Mouse (Mus musculus): ENCODE measurements around the gene Larp1. TPM values are rescaled to one million over a fixed set of nuclear protein-coding genes. Genes with fewer than 3 reads are reported as not detected.
A peak's percentile ranks its signal among the peaks of the same experiment; 100 is the strongest.

The Larp1 gene
- polyA plus RNA-seq, 1 experiment from 2014 or later = 25.0 TPM

DNA sequence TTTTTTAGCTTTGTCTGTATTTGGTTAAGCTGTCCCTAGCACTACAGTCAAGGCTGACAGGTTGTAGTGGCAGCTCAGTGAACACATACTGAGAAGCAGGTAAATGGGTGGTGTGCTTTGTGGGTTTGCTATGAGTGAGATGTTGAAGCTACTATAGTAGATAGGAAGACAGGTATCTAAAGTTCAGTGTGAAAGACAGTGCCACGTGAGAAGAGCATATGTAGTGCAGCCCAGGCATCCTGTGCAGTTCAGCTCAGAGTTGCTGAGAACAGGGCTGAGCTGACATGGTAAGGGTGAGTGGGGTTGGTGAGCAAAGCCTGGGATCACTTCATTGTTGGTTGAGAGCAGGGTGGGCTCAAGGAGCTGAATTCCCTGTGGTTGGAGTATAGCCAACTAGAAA is 8.6 kb downstream of the Larp1 start:
- ATAC-seq (ENCODE audit: low FRiP score, low TSS enrichment) = no peak
- no peak overlapping the region for H3K4me3 ChIP-seq (ENCODE audit: low read length)
- no peaks in the 10 kb centered on the region for H3K27me3 ChIP-seq (ENCODE audit: control insufficient read depth, insufficient read depth, low read length)
- peak overlapping the region; percentile 20; the same call in 1 of the 2 replicates for H3K27ac ChIP-seq (ENCODE audit: low read depth, low read length)
- H3K9me3 ChIP-seq (ENCODE audit: control insufficient read depth, low read length) = no peaks in the 10 kb centered on the region
- H3K36me3 ChIP-seq (ENCODE audit: control insufficient read depth, insufficient read depth, low read length) = no peaks in the 10 kb centered on the region
- no peak overlapping the region for H3K4me2 ChIP-seq (replicated peaks; ENCODE audit: low read depth, low read length)
- 74% methylated on average over 1 of the region's 1 CpGs for WGBS
- H3K9ac ChIP-seq (ENCODE audit: low read depth, low read length) = no peak overlapping the region
- peaks cover 44% of the 10 kb centered on the region for H3K4me1 ChIP-seq (ENCODE audit: control insufficient read depth, insufficient read depth, low read length)

DNA sequence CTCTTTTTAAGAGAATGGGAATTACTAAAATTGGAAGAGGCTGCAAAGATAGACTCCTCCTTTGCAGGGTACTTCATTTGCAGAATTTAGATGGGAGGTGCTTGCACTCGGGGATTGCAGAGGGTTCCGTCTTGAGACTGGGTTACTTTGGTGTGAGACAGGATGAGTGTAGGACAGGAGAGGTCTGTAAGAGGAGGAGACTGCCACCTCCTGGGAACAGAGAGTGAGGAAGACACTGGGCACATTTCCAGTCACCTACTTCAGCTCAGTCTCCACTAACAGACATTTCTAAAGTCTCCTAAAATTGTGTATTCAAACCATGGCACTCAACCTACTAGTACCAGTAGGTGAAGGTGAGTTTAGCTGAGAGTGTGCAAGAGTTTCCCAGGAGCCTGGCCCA is 9.4 kb downstream of the Larp1 start:
- H3K4me3 ChIP-seq (ENCODE audit: low read length) = no peak overlapping the region
- ATAC-seq (ENCODE audit: low FRiP score, low TSS enrichment) = no peak
- H3K27ac ChIP-seq (ENCODE audit: low read depth, low read length) = no peak overlapping the region
- H3K4me2 ChIP-seq (replicated peaks; ENCODE audit: low read depth, low read length) = no peak overlapping the region
- no peaks in the 10 kb centered on the region for H3K27me3 ChIP-seq (ENCODE audit: control insufficient read depth, insufficient read depth, low read length)
- no peaks in the 10 kb centered on the region for H3K36me3 ChIP-seq (ENCODE audit: control insufficient read depth, insufficient read depth, low read length)
- WGBS = 60% methylated on average over 2 of the region's 2 CpGs
- no peak overlapping the region for H3K9ac ChIP-seq (ENCODE audit: low read depth, low read length)
- H3K4me1 ChIP-seq (ENCODE audit: control insufficient read depth, insufficient read depth, low read length) = peaks cover 44% of the 10 kb centered on the region
- no peaks in the 10 kb centered on the region for H3K9me3 ChIP-seq (ENCODE audit: control insufficient read depth, low read length)

DNA sequence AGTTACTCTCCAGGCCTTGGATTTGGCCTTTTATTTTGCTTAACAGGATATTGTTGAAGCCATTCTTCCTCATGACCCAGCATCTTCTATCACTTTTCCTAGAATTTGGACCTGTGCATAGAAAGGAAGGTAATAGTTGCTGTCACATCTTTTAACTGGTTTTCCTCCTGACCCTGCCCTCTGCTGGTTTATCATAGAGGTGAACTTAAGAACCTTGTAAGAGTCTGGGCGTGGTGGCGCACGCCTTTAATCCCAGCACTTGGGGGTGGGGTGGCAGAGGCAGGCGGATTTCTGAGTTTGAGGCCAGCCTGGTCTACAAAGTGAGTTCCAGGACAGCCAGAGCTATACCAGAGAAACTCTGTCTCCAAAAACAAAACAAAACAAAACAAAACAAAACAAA is 9.8 kb downstream of the Larp1 start:
- H3K9ac ChIP-seq (ENCODE audit: low read depth, low read length) = no peak overlapping the region
- H3K4me1 ChIP-seq (ENCODE audit: control insufficient read depth, insufficient read depth, low read length) = peaks cover 44% of the 10 kb centered on the region
- no peaks in the 10 kb centered on the region for H3K27me3 ChIP-seq (ENCODE audit: control insufficient read depth, insufficient read depth, low read length)
- H3K9me3 ChIP-seq (ENCODE audit: control insufficient read depth, low read length) = no peaks in the 10 kb centered on the region
- no peak overlapping the region for H3K4me2 ChIP-seq (replicated peaks; ENCODE audit: low read depth, low read length)
- ATAC-seq (ENCODE audit: low FRiP score, low TSS enrichment) = no peak
- H3K36me3 ChIP-seq (ENCODE audit: control insufficient read depth, insufficient read depth, low read length) = no peaks in the 10 kb centered on the region
- no peak overlapping the region for H3K27ac ChIP-seq (ENCODE audit: low read depth, low read length)
- 81% methylated on average over 4 of the region's 4 CpGs for WGBS
- H3K4me3 ChIP-seq (ENCODE audit: low read length) = no peak overlapping the region

DNA sequence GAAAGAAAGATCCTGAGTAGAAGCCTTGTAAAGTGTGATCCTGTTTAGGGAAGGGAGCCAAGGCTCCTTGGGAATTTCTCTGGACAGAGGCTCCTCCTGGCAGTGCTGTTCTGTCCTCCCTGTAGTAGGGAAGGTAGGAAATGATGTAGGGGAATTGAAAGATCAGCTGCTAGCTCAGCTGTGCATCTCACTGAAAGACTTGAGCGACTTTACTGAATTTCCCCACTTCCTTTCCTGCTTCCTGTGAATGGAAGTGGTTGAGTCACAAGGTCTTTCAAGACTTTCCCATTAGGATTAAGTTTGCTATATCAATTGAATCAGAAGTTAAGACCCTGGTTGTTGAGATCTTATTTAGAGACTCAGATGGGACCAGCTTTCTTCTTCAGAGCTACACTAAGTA is 12.2 kb downstream of the Larp1 start:
- 70% methylated on average over 1 of the region's 1 CpGs for WGBS
- no peak overlapping the region for H3K4me2 ChIP-seq (replicated peaks; ENCODE audit: low read depth, low read length)

DNA sequence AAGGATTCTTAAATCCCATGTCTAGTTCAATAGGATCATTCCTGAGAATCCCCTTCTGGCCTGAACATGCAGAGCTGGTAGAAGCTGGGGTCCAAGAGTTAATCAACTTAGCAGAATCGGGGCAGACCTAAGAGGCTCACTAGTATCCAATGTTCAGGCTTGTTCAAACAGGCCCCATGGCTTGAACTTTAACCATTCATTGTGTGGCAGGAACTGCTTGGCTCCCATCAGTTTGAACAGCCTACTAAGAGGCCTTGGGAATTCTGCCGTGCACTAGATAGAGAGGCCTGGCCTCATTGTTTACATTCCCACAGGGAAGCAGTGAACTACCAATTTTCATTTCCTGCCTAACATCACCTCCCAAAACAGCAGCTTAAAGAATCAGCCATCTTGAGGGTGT is 12.8 kb downstream of the Larp1 start:
- Histone ChIP-seq H3K36me3 (ENCODE audit: control insufficient read depth, insufficient read depth, low read length) (no peaks in the 10 kb centered on the region), H3K27ac (ENCODE audit: low read depth, low read length) (no peak overlapping the region), H3K4me3 (ENCODE audit: low read length) (no peak overlapping the region), H3K4me2 (replicated peaks; ENCODE audit: low read depth, low read length) (no peak overlapping the region), H3K4me1 (ENCODE audit: control insufficient read depth, insufficient read depth, low read length) (peaks cover 30% of the 10 kb centered on the region), H3K9me3 (ENCODE audit: control insufficient read depth, low read length) (no peaks in the 10 kb centered on the region), H3K27me3 (ENCODE audit: control insufficient read depth, insufficient read depth, low read length) (no peaks in the 10 kb centered on the region), H3K9ac (ENCODE audit: low read depth, low read length) (no peak overlapping the region)
- WGBS = 44% methylated on average over 2 of the region's 2 CpGs
- ATAC-seq (ENCODE audit: low FRiP score, low TSS enrichment) = no peak

More for the DNA sequence above, 12.2 kb downstream of the Larp1 start:
- Histone ChIP-seq H3K9me3 (ENCODE audit: control insufficient read depth, low read length) (no peaks in the 10 kb centered on the region), H3K4me3 (ENCODE audit: low read length) (no peak overlapping the region), H3K36me3 (ENCODE audit: control insufficient read depth, insufficient read depth, low read length) (no peaks in the 10 kb centered on the region), H3K4me1 (ENCODE audit: control insufficient read depth, insufficient read depth, low read length) (peaks cover 35% of the 10 kb centered on the region), H3K27me3 (ENCODE audit: control insufficient read depth, insufficient read depth, low read length) (no peaks in the 10 kb centered on the region), H3K9ac (ENCODE audit: low read depth, low read length) (no peak overlapping the region), H3K27ac (ENCODE audit: low read depth, low read length) (no peak overlapping the region)
- ATAC-seq (ENCODE audit: low FRiP score, low TSS enrichment) = no peak

DNA sequence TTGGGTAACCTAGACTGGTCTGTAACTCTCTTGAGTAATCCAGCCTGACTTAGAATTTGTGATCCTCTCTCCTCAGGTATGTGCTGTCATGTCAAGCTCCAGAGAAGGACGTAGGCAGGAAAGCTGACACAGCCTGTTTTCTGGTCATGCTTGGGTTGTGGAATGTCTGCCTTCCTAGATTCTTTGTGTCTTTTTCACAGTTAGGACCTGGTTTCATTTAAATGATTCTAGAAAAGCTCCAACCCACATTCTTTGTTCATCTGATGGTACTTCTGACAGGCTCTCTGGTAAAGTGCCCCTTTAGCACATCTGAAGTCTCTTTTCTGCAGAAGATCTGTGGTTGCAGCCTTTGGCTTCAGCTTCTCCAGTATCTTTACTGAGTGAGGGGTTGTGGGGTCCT is 15.4 kb downstream of the Larp1 start:
- H3K4me2 ChIP-seq (replicated peaks; ENCODE audit: low read depth, low read length) = no peak overlapping the region
- no peak overlapping the region for H3K27ac ChIP-seq (ENCODE audit: low read depth, low read length)
- H3K4me1 ChIP-seq (ENCODE audit: control insufficient read depth, insufficient read depth, low read length) = peaks cover 16% of the 10 kb centered on the region; the same call in 1 of the 2 replicates
- no peaks in the 10 kb centered on the region for H3K9me3 ChIP-seq (ENCODE audit: control insufficient read depth, low read length)
- no peak for ATAC-seq (ENCODE audit: low FRiP score, low TSS enrichment)
- no peak overlapping the region for H3K9ac ChIP-seq (ENCODE audit: low read depth, low read length)
- 33% methylated on average over 1 of the region's 1 CpGs for WGBS
- H3K27me3 ChIP-seq (ENCODE audit: control insufficient read depth, insufficient read depth, low read length) = no peaks in the 10 kb centered on the region
- no peak overlapping the region for H3K4me3 ChIP-seq (ENCODE audit: low read length)
- no peaks in the 10 kb centered on the region for H3K36me3 ChIP-seq (ENCODE audit: control insufficient read depth, insufficient read depth, low read length)

DNA sequence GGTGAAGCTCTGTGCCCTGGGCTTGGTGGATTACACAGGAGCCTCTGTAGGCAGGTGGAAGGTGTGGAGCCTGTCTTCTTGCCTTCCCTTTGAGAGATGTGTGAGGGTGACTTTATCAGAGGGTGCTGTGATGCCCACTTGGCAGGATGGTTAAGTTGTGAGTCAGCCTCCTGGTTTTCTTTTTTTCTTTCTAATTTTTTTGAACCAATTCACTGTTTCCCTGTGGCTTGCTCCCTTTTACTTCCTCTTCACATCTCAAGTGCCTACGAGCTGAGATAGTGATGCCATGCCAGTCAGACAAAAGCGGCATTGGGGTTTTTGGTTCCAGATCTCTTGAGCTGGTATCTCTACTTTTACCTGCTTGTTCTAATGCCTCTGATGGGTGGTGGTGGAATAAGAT is 15.8 kb downstream of the Larp1 start:
- 92% methylated on average over 2 of the region's 2 CpGs for WGBS
- H3K4me1 ChIP-seq (ENCODE audit: control insufficient read depth, insufficient read depth, low read length) = peaks cover 16% of the 10 kb centered on the region; the same call in 1 of the 2 replicates

DNA sequence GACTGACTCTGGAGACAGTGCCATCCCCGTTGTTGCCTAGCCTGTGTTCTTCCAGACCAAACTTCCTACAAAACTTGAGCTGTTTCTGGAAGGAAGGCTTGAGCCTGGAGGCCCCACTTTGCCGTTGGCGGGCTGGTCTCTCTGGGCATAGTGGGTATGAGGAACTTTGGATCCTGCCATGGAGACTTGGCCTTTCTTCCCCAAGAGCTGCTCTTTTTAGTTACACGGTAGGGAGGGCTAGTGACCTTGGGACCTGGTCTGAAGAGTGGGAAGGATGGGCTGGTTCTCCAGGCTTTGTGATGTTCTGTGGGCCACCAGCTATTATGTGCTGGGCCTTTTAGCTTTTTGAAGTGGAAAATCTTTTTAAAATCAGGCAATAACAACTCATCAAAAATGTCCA is 17.0 kb downstream of the Larp1 start:
- Histone ChIP-seq H3K27me3 (ENCODE audit: control insufficient read depth, insufficient read depth, low read length) (no peaks in the 10 kb centered on the region), H3K27ac (ENCODE audit: low read depth, low read length) (no peak overlapping the region), H3K9ac (ENCODE audit: low read depth, low read length) (no peak overlapping the region), H3K4me3 (ENCODE audit: low read length) (no peak overlapping the region), H3K4me2 (replicated peaks; ENCODE audit: low read depth, low read length) (no peak overlapping the region), H3K4me1 (ENCODE audit: control insufficient read depth, insufficient read depth, low read length) (peaks cover 8% of the 10 kb centered on the region; the same call in 1 of the 2 replicates), H3K36me3 (ENCODE audit: control insufficient read depth, insufficient read depth, low read length) (no peaks in the 10 kb centered on the region), H3K9me3 (ENCODE audit: control insufficient read depth, low read length) (no peaks in the 10 kb centered on the region)
- WGBS = 85% methylated on average over 4 of the region's 4 CpGs
- ATAC-seq (ENCODE audit: low FRiP score, low TSS enrichment) = no peak

More for the DNA sequence above, 15.8 kb downstream of the Larp1 start:
- Histone ChIP-seq H3K9ac (ENCODE audit: low read depth, low read length) (no peak overlapping the region), H3K27ac (ENCODE audit: low read depth, low read length) (no peak overlapping the region), H3K36me3 (ENCODE audit: control insufficient read depth, insufficient read depth, low read length) (no peaks in the 10 kb centered on the region), H3K27me3 (ENCODE audit: control insufficient read depth, insufficient read depth, low read length) (no peaks in the 10 kb centered on the region), H3K9me3 (ENCODE audit: control insufficient read depth, low read length) (no peaks in the 10 kb centered on the region), H3K4me3 (ENCODE audit: low read length) (no peak overlapping the region), H3K4me2 (replicated peaks; ENCODE audit: low read depth, low read length) (no peak overlapping the region)
- ATAC-seq (ENCODE audit: low FRiP score, low TSS enrichment) = no peak

DNA sequence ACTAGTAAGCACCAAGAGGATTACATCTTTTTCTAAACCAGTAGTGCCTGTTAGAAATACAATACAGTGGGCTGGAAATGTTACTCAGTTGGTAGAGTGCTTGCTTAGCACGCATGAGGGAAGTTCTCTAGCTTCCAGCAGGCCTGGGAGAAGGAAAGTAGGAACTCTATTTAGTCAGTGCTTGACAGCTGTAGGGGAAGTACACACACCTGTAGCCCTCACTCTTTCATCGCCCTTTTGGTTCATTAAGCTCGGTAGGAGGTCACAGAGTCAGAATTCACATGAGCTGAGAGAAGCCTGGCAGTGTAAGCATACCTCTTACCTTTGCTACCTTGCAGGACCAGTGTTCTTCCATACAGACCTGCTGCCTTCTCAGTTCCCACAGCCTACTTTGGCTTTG is 17.5 kb downstream of the Larp1 start:
- Histone ChIP-seq H3K9me3 (ENCODE audit: control insufficient read depth, low read length) (no peaks in the 10 kb centered on the region), H3K27me3 (ENCODE audit: control insufficient read depth, insufficient read depth, low read length) (no peaks in the 10 kb centered on the region), H3K4me1 (ENCODE audit: control insufficient read depth, insufficient read depth, low read length) (peaks cover 8% of the 10 kb centered on the region; the same call in 1 of the 2 replicates), H3K36me3 (ENCODE audit: control insufficient read depth, insufficient read depth, low read length) (no peaks in the 10 kb centered on the region), H3K9ac (ENCODE audit: low read depth, low read length) (no peak overlapping the region), H3K4me2 (replicated peaks; ENCODE audit: low read depth, low read length) (no peak overlapping the region), H3K27ac (ENCODE audit: low read depth, low read length) (no peak overlapping the region), H3K4me3 (ENCODE audit: low read length) (no peak overlapping the region)
- WGBS = 50% methylated on average over 3 of the region's 3 CpGs
- no peak for ATAC-seq (ENCODE audit: low FRiP score, low TSS enrichment)

Measured in kidney, embryonic 14.5 days (tissue).